Mouse (Mus musculus) right cerebral cortex, postnatal 36 days (tissue): Measurements from ENCODE around the gene Abcg2.
A peak's percentile ranks its signal among the peaks of the same experiment; 100 is the strongest.

ENCODE experiments used
- DNase-seq, 2 experiments: peaks; one replicate each; pipeline ENCODE4 v3.0.0; 2022; ENCODE audit warnings: low spot score in 2 of 2, mixed read lengths in 1 of 2

The Abcg2 gene

GRCm38 (mm10) chr6:58633731-58634130 lies 49.4 kb downstream of the Abcg2 start:
- no peak for DNase-seq

GRCm38 (mm10) chr6:58638566-58638965 lies 54.2 kb downstream of the Abcg2 start:
- no peak for DNase-seq

GRCm38 (mm10) chr6:58639391-58639790 lies 55.1 kb downstream of the Abcg2 start:
- no peak for DNase-seq

- DNase-seq, result peak; percentile 61 to 69
Observed at GRCm38 (mm10) chr6:58640333-58641018, 56.2 kb downstream of the Abcg2 start.

GRCm38 (mm10) chr6:58641056-58641799 lies 56.9 kb downstream of the Abcg2 start:
- DNase-seq, result no peak

- DNase-seq, result no peak
Observed at GRCm38 (mm10) chr6:58642191-58642590, 57.9 kb downstream of the Abcg2 start.

- DNase-seq, result no peak
Observed at GRCm38 (mm10) chr6:58644586-58644985, 60.3 kb downstream of the Abcg2 start.

- no peak for DNase-seq
Observed at GRCm38 (mm10) chr6:58648100-58648749, 63.9 kb downstream of the Abcg2 start.

GRCm38 (mm10) chr6:58650136-58650535 lies 65.8 kb downstream of the Abcg2 start:
- DNase-seq, result no peak

- no peak for DNase-seq
Observed at GRCm38 (mm10) chr6:58651038-58651437, 66.7 kb downstream of the Abcg2 start.

GRCm38 (mm10) chr6:58660951-58661575 lies 76.7 kb downstream of the Abcg2 start:
- DNase-seq, result no peak

- no peak for DNase-seq
Observed at GRCm38 (mm10) chr6:58677802-58678201, 93.5 kb downstream of the Abcg2 start.

GRCm38 (mm10) chr6:58678530-58678929 lies 94.2 kb downstream of the Abcg2 start:
- DNase-seq, result no peak

GRCm38 (mm10) chr6:58691584-58691983 lies 107.3 kb downstream of the Abcg2 start:
- no peak for DNase-seq

- DNase-seq, result no peak
Observed at GRCm38 (mm10) chr6:58694257-58694656, 109.9 kb downstream of the Abcg2 start.

- no peak for DNase-seq
Observed at GRCm38 (mm10) chr6:58694765-58695164, 110.4 kb downstream of the Abcg2 start.

GRCm38 (mm10) chr6:58710369-58710768 lies 126.0 kb downstream of the Abcg2 start:
- no peak for DNase-seq

GRCm38 (mm10) chr6:58711909-58712308 lies 127.6 kb downstream of the Abcg2 start:
- DNase-seq, result no peak

- DNase-seq, result no peak
Observed at GRCm38 (mm10) chr6:58733851-58734250, 149.5 kb downstream of the Abcg2 start.

GRCm38 (mm10) chr6:58735090-58735489 lies 150.8 kb downstream of the Abcg2 start:
- no peak for DNase-seq
